Mouse (Mus musculus) stomach, postnatal 0 days (tissue): ENCODE data around the gene Cerk.

Experiments
- CTCF ChIP-seq: IDR thresholded peaks from 2 replicates; pipeline ENCODE4 v1.5.1; 2016; ENCODE audit warnings: antibody characterized with exemption, low read depth, mild to moderate bottlenecking, moderate library complexity
- EP300 ChIP-seq: optimal IDR thresholded peaks from 2 replicates; pipeline ENCODE3; 2016; ENCODE audit warnings: antibody characterized with exemption

DNA sequence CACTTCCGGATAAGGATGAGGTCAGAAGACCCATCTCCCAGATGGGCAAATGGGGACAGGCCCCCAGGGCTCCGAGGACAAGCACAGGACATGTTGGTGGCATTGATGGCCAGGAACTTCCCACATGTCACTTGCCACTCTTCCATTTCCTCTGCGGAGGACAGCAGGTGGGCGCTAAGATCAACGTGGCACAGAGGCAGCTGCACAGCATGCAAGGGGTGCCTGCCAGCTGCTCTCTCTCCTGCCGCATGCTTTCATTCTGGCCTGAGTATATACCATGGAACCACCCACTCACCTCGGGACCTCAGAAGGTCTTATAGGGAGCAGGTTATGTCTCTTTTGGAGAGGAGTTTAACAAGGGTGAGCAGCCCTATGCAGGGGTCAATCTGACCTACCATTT, 41.4 kb downstream of the Cerk start:
- no peak for TF ChIP-seq CTCF
- no peak for TF ChIP-seq EP300
